Mouse (Mus musculus) right cerebral cortex, postnatal 36 days (tissue): ENCODE data around the gene Sp2.

ENCODE experiments used
- DNase-seq, 2 experiments: peaks; one replicate each; pipeline ENCODE4 v3.0.0; 2022; ENCODE audit warnings: low spot score in 2 of 2, mixed read lengths in 1 of 2

The Sp2 gene

DNA sequence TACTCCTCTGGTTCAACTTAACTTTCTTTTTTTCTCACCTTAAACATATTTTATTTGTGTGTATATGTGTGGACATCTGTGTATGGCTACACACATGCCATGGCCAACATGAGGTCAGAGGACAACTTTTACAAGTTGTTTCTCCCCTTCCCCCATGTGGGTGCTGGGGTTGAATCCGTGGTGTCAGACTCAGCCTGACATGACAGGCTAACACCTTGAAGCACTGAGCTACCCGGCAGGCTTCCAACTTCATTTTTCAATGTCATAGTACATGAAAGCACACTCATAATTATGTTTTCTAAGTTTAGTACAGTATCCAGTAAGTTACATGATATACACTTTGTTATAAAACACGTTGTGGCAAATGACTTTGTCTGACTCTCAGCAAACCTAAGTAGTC lies 12.4 kb downstream of the Sp2 start:
- DNase-seq, result no peak

DNA sequence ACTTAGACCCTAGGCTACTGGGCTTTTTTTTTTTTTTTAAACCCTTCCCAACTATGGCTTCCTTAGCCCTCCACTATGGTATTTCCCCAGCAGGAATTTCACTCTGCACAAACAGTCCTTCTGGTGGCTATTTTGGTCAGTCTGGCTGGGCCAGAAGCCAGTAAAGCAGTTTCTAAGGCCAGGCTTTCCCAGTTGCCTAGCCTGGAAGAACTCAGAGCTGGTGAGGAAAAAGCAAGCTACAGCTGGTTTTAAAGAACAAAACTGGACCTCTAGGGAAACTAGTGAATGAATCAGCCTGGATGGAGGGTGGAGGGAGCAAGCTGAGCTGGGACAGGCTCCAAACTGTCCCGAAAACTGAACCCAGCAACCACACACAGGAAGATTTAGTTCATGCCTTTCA lies 13.0 kb downstream of the Sp2 start:
- peak in 1 of 2 experiments; percentile 45 for DNase-seq

DNA sequence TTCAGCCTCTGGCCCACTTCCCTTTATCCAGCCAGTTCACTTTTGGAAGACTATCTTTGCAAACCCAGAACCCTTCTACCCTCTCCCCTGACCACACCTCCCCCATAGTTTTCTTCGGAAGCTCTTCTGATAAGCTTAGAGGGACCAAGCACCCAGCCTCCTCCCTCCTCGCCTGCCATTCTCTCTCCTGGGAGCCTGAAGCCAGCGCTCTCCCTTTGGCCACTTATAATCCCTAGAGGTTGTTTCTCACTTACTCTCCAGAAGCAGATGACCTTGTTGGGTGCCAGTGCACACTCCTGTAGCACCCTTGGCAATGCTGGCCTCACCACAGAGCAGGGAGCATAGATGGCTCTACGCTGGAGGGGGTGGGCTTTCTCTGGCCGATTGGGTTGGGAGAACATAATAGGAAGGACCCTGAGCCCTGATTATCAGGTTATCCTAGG lies 13.5 kb downstream of the Sp2 start:
- DNase-seq, result no peak

GRCm38 (mm10) chr11:96968476-96968875 lies 14.3 kb downstream of the Sp2 start:
- no peak for DNase-seq

- DNase-seq, result no peak
Observed at GRCm38 (mm10) chr11:96967544-96968269, 15.1 kb downstream of the Sp2 start.

- DNase-seq, result no peak
Observed at GRCm38 (mm10) chr11:96966914-96967543, 15.7 kb downstream of the Sp2 start.

DNA sequence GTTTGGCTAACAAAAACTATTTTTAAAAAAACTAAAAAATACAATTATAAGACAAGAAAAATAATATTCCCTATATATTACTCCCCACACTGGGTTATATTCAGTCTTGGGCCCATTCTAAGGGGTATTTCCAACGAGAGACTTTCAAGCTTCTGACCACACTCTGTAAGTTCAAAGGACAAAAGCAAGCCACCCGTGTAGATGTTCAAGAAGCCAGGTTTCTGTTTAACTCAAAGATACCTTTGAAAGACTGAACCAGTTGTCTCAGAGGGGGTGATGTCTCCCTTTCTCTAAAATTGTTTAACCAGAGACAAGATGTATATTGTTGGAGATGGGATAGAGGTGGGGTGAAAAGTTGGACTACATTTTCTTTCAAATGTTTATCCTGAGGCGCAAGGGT lies 16.6 kb downstream of the Sp2 start:
- no peak for DNase-seq

DNA sequence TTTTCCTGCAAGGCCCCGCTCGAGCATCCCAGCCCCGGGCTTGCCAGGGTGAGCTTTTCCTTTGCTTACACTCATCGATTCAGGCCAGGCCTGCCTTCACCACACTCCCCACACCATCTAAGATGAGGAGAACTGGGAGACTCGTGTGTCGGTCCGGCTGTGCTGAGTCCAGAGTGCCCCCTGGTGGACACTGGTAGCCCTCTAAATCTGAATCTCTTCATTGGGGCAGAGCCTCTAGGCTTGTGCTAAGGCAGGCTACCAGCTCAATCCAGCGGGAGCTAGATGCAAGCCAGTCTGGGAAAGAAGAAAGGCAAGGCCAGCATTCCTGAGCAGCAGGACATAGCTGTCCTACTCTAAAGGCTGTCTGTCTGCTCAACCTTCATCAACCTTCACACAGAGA lies 19.2 kb downstream of the Sp2 start:
- DNase-seq, result peak; percentile 78 to 81

- DNase-seq, result no peak
Observed at GRCm38 (mm10) chr11:96957061-96957805, 25.5 kb downstream of the Sp2 start.

DNA sequence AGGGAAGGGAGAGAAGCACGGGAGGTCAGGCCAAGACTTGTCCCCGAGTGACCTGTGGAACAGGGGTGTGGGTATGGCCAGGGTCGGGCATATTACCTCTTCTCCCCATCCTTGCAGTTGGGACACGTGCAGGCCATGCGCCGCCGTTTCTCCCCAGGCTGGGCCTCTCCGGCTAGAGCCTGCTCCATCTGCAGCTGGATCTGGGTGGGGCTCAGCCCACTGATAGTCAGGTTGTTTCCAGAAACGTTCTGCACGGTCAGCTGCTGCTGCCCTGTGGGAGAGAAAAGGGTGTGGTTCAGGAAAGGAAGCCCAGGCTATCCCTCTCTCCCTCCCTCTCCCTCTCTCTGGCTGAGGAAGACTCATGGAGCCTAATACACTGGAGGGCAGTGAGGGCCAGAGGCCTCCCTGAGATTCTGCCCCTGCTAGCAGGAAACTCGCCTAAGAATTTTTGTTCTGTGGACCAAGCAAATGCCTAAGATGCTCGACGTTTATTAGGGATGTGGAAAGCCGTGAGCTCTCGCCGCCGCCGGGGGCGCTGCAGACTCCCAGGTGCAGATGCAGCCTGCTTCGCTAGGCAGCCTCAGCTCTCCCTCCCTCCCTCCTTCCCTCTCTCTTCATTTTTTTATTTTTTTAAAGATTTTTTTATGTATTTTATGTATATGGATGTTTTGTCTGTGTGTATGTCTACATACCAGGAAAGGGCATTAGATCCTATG lies 26.6 kb downstream of the Sp2 start:
- DNase-seq, result no peak

DNA sequence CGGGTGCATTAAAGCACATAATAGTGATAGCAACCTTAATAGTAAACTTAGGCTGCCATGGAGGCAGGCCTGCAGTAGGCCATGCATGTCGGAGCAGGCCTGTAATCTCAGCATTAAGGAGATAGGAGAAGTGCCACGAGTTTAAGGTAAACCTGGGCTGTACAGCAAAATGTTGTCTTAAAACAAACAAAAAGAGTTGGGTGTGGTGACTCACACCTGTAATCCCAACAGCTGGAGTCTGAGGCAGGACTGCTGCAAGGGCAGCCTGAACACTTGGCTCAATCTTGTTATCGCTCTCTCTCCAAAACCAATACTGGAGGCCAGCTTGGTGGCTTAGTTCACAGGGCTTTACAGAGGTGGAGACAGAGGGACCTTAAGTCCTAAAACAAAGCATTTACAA lies 27.7 kb downstream of the Sp2 start:
- no peak for DNase-seq

GRCm38 (mm10) chr11:96952896-96953295 lies 29.9 kb downstream of the Sp2 start:
- DNase-seq, result no peak

GRCm38 (mm10) chr11:96952426-96952825 lies 30.3 kb downstream of the Sp2 start:
- no peak for DNase-seq

GRCm38 (mm10) chr11:96950767-96951166 lies 32.0 kb downstream of the Sp2 start:
- no peak for DNase-seq

DNA sequence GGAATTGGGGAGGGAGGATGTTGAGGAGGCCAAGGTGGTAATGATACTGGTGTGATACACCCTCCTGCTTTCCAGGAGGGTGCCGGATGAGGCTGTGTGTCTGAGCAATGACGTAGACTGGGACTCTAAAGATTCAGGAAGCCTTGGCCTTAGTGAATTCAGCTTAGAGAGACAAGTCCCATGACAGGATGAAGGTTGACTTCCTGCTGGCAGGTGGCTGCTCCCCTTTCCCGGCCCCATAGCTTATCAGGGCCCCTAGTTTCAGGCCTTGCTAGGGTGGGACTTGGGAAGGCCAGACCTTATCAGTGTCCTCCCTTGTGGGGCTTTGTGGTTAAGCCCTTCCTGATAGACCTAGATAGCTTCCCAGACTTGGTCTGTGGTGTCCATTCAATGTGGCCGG lies 34.9 kb downstream of the Sp2 start:
- no peak for DNase-seq

DNA sequence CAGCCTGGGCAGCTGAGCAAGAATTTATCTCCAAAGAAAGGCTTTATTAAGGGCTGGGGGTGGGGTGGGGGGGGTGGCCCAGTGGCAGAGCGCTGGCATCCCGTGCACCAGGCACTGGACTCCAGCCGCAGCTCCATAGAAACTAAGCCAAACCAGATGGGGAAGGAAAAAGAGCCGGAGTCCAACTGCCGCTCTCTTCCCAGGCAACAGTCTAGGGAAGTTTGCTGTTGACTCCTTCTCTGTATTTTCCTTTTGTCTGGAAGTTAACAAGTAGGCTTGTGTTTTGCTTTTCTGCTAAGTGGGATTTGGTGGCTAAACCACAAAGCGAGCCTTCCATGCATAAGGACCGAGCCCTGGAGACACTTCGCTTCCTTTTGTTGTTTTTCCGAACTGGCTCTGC lies 36.3 kb downstream of the Sp2 start:
- no peak for DNase-seq

GRCm38 (mm10) chr11:96944844-96945580 lies 37.7 kb downstream of the Sp2 start:
- no peak for DNase-seq

DNA sequence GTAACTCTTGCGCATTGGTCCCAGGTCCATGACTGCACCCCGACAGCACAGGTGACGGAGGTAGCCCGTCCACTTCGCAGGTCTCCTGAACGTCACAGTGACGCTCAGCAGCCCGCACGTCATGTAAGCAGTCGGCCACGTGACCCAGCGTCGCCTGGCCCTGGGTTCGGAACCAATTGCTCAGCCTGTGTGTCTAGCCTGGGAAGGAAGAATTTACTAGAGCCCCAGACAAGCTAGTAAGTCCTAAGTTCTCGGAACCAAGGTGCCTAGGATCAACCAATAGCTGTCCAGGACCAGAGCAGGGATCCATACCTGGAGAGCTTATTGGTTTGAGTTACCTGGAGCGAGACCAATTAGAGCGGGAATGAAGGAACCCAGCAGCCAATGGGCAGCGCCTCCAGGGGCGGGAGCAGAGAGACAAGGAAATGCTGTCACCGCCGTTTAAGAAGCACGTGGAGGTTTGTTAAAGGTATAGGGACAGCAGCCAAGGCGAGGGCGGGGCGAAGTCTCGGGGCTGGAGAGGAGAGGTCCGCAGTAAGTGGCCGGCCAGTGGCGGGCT lies 38.9 kb downstream of the Sp2 start, which contains the start of gene Pnpo:
Pnpo (minus strand) TSS at position 241 of the 559 bp plus-strand sequence.
- DNase-seq, result peak; percentile 94 to 96

DNA sequence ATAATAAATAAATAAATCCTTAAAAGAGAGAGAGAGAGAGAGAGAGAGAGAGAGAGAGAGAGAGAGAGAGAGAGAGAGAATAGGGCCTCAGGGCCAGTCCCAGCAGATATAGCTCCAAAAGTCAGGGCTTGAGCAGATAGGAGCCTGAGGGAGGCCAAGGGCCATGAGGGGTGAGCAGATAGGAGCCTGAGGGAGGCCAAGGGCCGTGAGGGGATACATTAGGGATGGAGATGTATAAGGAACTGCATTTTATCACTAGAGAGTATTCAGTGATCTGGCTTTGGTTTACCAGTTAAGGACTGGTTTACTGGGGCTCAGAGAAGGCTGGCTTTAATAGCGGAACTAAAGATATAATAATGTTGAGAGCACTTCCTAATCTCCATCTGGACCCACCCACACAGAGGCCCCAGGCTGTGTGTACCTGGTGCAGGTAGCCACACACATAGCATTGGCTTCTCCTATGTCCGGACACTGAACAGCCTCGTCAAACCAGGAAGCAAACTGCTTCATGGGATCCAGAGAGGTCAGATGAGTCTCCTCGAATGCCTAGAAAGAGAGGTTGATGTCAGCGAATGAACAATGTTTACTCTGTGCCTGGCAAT lies 40.7 kb downstream of the Sp2 start:
- DNase-seq, result no peak

GRCm38 (mm10) chr11:96940578-96941465 lies 41.9 kb downstream of the Sp2 start:
- DNase-seq, result no peak
